Mouse (Mus musculus) cortical plate, adult 2 months (tissue): ENCODE results near the gene 1110032A03Rik.

Experiments
- CTCF ChIP-seq: fragments of 200-500 bp; IDR thresholded peaks from 2 replicates; pipeline ENCODE4 v1.5.1; 2011; ENCODE audit warnings: mild to moderate bottlenecking, control low read depth, low read length; ENCODE audit not compliant: insufficient read depth; ENCODE audit errors: extremely low read depth
- POLR2A ChIP-seq: fragments of 200-500 bp; IDR thresholded peaks from 2 replicates; pipeline ENCODE4 v1.6.1; 2011; ENCODE audit warnings: mild to moderate bottlenecking, low read length, control low read depth; ENCODE audit not compliant: insufficient read depth; ENCODE audit errors: extremely low read depth

GRCm38 (mm10) chr9:50724661-50725330 lies 50.5 kb downstream of the 1110032A03Rik start:
- no peak for TF ChIP-seq CTCF
- no peak for TF ChIP-seq POLR2A
